Mouse (Mus musculus): ENCODE measurements around the gene Dcaf6. TPM values are rescaled to one million over a fixed set of nuclear protein-coding genes. Genes with fewer than 3 reads are reported as not detected.

Gene Dcaf6
- polyA plus RNA-seq, 2 experiments = 13.5 to 20.6 TPM

DNA sequence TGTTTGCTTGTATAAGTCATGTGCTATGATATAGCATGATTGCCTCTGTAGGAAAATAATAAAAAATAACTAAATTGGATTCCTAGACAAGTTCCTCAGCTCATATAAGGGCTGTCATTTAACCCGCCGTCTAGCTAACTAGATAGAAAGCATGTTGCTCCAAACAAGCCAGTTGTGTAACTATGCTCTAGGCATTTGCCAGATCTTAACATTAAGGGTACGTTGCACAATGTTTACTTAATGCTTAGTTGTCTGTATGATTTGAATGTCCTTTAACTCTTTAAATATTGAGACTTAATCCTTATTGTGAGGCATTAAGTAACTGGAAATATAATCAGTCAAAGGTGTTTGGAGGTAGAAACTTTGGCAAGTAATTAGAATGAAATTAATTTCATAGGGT is 4.3 kb upstream of the Dcaf6 start:
- no peak for ATAC-seq (ENCODE audit: insufficient read depth)
- H3K4me2 ChIP-seq (ENCODE audit: low read depth) = no peak overlapping the region
- 63% methylated on average over 3 of the region's 3 CpGs for WGBS (ENCODE audit: insufficient replicate concordance)

DNA sequence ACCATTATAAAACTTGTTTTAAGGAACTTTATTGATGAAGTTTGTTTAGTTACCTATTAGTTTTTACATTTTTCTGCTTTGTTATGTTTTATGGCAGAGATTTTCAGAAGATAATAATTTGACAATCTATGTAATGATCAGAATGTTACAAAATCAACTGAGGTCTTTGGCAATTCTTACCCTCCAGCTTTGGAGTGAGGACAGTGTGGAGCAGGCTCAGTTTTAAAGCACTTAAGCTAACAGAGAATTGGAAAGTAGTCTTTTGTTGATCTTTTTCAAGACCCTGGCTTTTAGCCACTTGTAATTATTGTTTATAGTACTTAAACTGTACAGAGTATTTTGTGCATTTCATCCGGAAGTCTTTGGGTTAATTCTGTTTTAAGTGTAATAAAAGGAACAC is 2.6 kb upstream of the Dcaf6 start:
- Histone ChIP-seq H3K4me3 (ENCODE audit: insufficient read depth in 1 of 2, low read depth in 2 of 2, low read length in 2 of 2) (peak overlapping the region in 1 of 2 experiments; percentile 23; a peak in 1 of 4 replicates), H3K27ac (no peak overlapping the region), H3K27me3 (ENCODE audit: control insufficient read depth, insufficient read depth, low read length) (no peaks in the 10 kb centered on the region), H3K36me3 (replicated peaks; ENCODE audit: control insufficient read depth, insufficient read depth, low read depth) (no peaks in the 10 kb centered on the region), H3K9ac (replicated peaks) (no peak overlapping the region), H3K9me3 (ENCODE audit: control insufficient read depth, low read length) (no peaks in the 10 kb centered on the region), H3K4me2 (ENCODE audit: low read depth) (peak overlapping the region; percentile 51), H3K4me1 (replicated peaks; ENCODE audit: control insufficient read depth in 2 of 2, insufficient read depth in 2 of 2, low read length in 1 of 2) (peaks cover 8 to 9% of the 10 kb centered on the region in 2 experiments; a peak in 3 of 4 replicates)
- DNase-seq (ENCODE audit: low read depth in 3 of 3, low spot score in 3 of 3) (no peak), ATAC-seq (ENCODE audit: insufficient read depth) (no peak)
- no peak for TF ChIP-seq CTCF (IDR thresholded peaks at IDR 0.05; ENCODE audit: low read depth)
- no peak for TF ChIP-seq EP300 (IDR thresholded peaks at IDR 0.05; ENCODE audit: low read depth)
- 59% methylated on average over 1 of the region's 1 CpGs for WGBS (ENCODE audit: insufficient replicate concordance)

More for the DNA sequence above, 4.3 kb upstream of the Dcaf6 start:
- H3K36me3 ChIP-seq (replicated peaks; ENCODE audit: control insufficient read depth, insufficient read depth, low read depth) = no peaks in the 10 kb centered on the region
- H3K9ac ChIP-seq (replicated peaks) = no peak overlapping the region
- no peaks in the 10 kb centered on the region for H3K9me3 ChIP-seq (ENCODE audit: control insufficient read depth, low read length)
- DNase-seq (ENCODE audit: low read depth in 3 of 3, low spot score in 3 of 3) = no peak
- no peak overlapping the region for H3K4me3 ChIP-seq (ENCODE audit: insufficient read depth in 1 of 2, low read depth in 2 of 2, low read length in 2 of 2)
- H3K27me3 ChIP-seq (ENCODE audit: control insufficient read depth, insufficient read depth, low read length) = no peaks in the 10 kb centered on the region
- no peak overlapping the region for H3K27ac ChIP-seq
- H3K4me1 ChIP-seq (replicated peaks; ENCODE audit: control insufficient read depth in 2 of 2, insufficient read depth in 2 of 2, low read length in 1 of 2) = peaks cover 0 to 13% of the 10 kb centered on the region in 2 experiments; a peak in 2 of 4 replicates
- no peak for TF ChIP-seq CTCF (IDR thresholded peaks at IDR 0.05; ENCODE audit: low read depth)
- TF ChIP-seq EP300 (IDR thresholded peaks at IDR 0.05; ENCODE audit: low read depth) = no peak

DNA sequence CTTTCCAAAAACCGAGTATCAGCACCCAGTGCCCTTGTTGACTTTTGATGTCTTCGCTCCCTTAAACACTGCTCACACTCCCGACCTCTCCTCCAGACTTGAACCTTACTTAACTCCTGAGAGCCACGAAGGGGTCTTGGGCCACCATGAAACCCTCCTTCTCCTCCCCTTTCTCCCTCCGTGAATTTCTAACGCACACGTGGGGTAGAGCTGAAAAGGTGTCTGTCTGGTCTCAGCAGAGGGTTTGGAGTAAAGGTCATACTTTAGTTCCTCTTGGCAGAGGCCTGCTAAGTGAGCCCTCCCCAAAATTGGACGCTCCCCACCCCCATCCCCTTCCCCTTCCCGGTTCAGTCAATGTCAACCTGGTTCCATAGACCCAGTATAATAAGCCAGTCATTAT is 1.4 kb upstream of the Dcaf6 start:
- Histone ChIP-seq H3K27me3 (ENCODE audit: control insufficient read depth, insufficient read depth, low read length) (no peaks in the 10 kb centered on the region), H3K36me3 (replicated peaks; ENCODE audit: control insufficient read depth, insufficient read depth, low read depth) (no peaks in the 10 kb centered on the region), H3K4me2 (ENCODE audit: low read depth) (peak overlapping the region; percentile 88), H3K9ac (replicated peaks) (peak overlapping the region; percentile 95), H3K27ac (peak overlapping the region; percentile 96), H3K9me3 (ENCODE audit: control insufficient read depth, low read length) (no peaks in the 10 kb centered on the region), H3K4me3 (ENCODE audit: insufficient read depth in 1 of 2, low read depth in 2 of 2, low read length in 2 of 2) (peak overlapping the region; percentile 76 to 99), H3K4me1 (replicated peaks; ENCODE audit: control insufficient read depth in 2 of 2, insufficient read depth in 2 of 2, low read length in 1 of 2) (peaks cover 8 to 9% of the 10 kb centered on the region in 2 experiments; a peak in 3 of 4 replicates)
- DNase-seq (ENCODE audit: low read depth in 3 of 3, low spot score in 3 of 3) (no peak), ATAC-seq (ENCODE audit: insufficient read depth) (no peak)
- TF ChIP-seq EP300 (IDR thresholded peaks at IDR 0.05; ENCODE audit: low read depth) (no peak), CTCF (IDR thresholded peaks at IDR 0.05; ENCODE audit: low read depth) (no peak)
- 1% methylated on average over 9 of the region's 9 CpGs for WGBS (ENCODE audit: insufficient replicate concordance)

DNA sequence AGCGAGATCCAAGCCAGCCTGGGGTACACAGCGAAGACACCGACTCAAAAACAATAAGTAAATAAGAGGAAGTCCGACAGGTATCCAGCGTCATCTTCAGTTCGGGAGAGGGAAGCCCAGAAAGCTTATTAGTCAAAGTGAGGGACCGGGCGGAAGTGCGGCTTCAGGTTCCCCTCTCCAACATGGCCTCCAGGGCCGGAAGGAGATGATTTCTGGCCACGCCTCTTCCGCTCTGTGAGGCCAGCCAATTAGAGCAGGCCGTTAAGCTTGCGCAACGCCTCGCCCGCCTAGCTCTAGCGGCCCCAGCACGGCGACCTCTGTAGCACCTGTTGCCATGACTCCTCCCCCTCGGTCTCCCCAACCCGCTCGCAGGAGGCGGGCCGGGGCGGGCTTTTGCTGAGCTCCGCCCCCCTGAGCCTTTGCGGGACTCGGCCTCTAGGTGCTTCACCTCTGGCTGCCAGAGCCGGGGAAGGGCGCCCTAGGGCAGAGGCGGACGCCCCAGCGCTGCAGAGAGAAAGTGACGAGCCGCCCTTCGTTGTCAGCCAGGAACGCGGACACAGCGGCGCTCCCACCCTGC is 614 bp upstream of the Dcaf6 start:
- TF ChIP-seq EP300 (IDR thresholded peaks at IDR 0.05; ENCODE audit: low read depth) = 0 out of 2 replicates have a peak, but pooled peaks have one; percentile 4
- TF ChIP-seq CTCF (IDR thresholded peaks at IDR 0.05; ENCODE audit: low read depth) = peak; percentile 84
- Histone ChIP-seq H3K9me3 (ENCODE audit: control insufficient read depth, low read length) (no peaks in the 10 kb centered on the region), H3K4me1 (replicated peaks; ENCODE audit: control insufficient read depth in 2 of 2, insufficient read depth in 2 of 2, low read length in 1 of 2) (peaks cover 8 to 9% of the 10 kb centered on the region in 2 experiments; a peak in 3 of 4 replicates), H3K4me2 (ENCODE audit: low read depth) (peak overlapping the region; percentile 88), H3K36me3 (replicated peaks; ENCODE audit: control insufficient read depth, insufficient read depth, low read depth) (no peaks in the 10 kb centered on the region), H3K9ac (replicated peaks) (peak overlapping the region; percentile 95), H3K27ac (peak overlapping the region; percentile 97), H3K27me3 (ENCODE audit: control insufficient read depth, insufficient read depth, low read length) (no peaks in the 10 kb centered on the region), H3K4me3 (ENCODE audit: insufficient read depth in 1 of 2, low read depth in 2 of 2, low read length in 2 of 2) (peak overlapping the region; percentile 95 to 99)
- ATAC-seq (ENCODE audit: insufficient read depth) = peak; percentile 89
- 0% methylated on average over 37 of the region's 41 CpGs for WGBS (ENCODE audit: insufficient replicate concordance)
- DNase-seq (ENCODE audit: low read depth in 3 of 3, low spot score in 3 of 3) = peak; percentile 99 to 100 (median 100)

DNA sequence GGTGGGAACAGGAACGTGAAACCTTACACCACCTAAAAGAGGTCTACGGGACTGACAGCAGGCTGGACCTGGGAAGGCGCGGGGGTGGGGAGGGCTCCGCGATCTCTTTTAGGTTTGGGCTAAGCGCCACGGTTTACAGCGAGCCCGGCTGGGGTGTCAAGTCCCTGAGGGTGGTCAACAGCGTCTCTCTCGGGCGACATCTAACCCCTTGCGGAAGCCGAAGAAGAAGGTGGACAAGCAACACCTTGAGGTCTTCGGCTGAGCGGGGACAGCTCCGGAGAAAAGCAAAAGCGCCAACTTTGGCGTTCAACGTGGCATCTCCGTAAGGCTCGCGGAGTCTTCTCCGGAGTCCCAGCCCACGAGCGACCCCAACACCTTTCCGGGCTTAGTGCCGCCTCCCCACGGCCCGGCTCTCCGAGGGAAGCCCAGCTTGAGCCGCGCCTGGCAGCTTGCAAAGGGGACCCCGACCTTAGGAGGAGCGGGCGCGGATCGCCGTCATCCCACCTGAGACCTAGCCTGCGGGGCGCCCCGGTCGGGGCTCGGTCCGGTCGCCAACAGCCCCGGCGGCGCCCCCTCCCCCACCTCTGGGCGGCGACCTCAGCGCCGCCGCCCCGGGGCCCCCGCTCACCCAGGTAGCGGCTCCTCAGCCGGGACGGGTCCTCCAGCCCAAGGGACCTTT is 633 bp downstream of the Dcaf6 start:
- Histone ChIP-seq H3K27me3 (ENCODE audit: control insufficient read depth, insufficient read depth, low read length) (no peaks in the 10 kb centered on the region), H3K9ac (replicated peaks) (peak overlapping the region; percentile 99), H3K4me2 (ENCODE audit: low read depth) (peak overlapping the region; percentile 75), H3K4me3 (ENCODE audit: insufficient read depth in 1 of 2, low read depth in 2 of 2, low read length in 2 of 2) (peak overlapping the region; percentile 95 to 97), H3K36me3 (replicated peaks; ENCODE audit: control insufficient read depth, insufficient read depth, low read depth) (no peaks in the 10 kb centered on the region), H3K4me1 (replicated peaks; ENCODE audit: control insufficient read depth in 2 of 2, insufficient read depth in 2 of 2, low read length in 1 of 2) (peaks cover 7 to 8% of the 10 kb centered on the region in 2 experiments; a peak in 3 of 4 replicates), H3K27ac (peak overlapping the region; percentile 92), H3K9me3 (ENCODE audit: control insufficient read depth, low read length) (no peaks in the 10 kb centered on the region)
- DNase-seq (ENCODE audit: low read depth in 3 of 3, low spot score in 3 of 3) (peak in 2 of 3 experiments; percentile 41 to 51), ATAC-seq (ENCODE audit: insufficient read depth) (peak; percentile 5)
- TF ChIP-seq CTCF (IDR thresholded peaks at IDR 0.05; ENCODE audit: low read depth) = 0 out of 2 replicates have a peak, but pooled peaks have one; percentile 10
- no peak for TF ChIP-seq EP300 (IDR thresholded peaks at IDR 0.05; ENCODE audit: low read depth)
- WGBS (ENCODE audit: insufficient replicate concordance) = under 1% methylated on average over 60 of the region's 60 CpGs
